Mouse (Mus musculus) liver, adult 2 months (tissue): ENCODE measurements at regions not wholly inside any gene's neighbourhood (a gene's known extent, or its start where the extent isn't known, plus 50 kb on each side); places are given as distances from the start of the nearest gene placed in this dataset.

Source experiments
- DNase-seq: peaks from one replicate; pipeline ENCODE4 v3.0.0-alpha.2; 2011; ENCODE audit warnings: low read depth, low spot score; ENCODE audit errors: extremely low read depth
- H3K27ac ChIP-seq: fragments of 200-500 bp; replicated peaks from 2 replicates; pipeline ENCODE4 v1.5.1; 2012; ENCODE audit warnings: low read depth, mild to moderate bottlenecking, control low read depth, inconsistent platforms, low read length; ENCODE audit not compliant: insufficient read depth
- H3K27me3 ChIP-seq: fragments of 200-500 bp; 2 replicates; pipeline ENCODE4 v1.6.1; 2012; ENCODE audit warnings: mild to moderate bottlenecking, moderate library complexity, low read length, inconsistent platforms; ENCODE audit not compliant: control insufficient read depth, insufficient read depth
- H3K36me3 ChIP-seq: fragments of 200-500 bp; 2 replicates; pipeline ENCODE4 v1.6.1; 2012; ENCODE audit warnings: low read length, inconsistent platforms; ENCODE audit not compliant: control insufficient read depth, insufficient read depth
- H3K4me1 ChIP-seq: fragments of 200-500 bp; 2 replicates; pipeline ENCODE4 v1.6.1; 2011; ENCODE audit warnings: low read length; ENCODE audit not compliant: control insufficient read depth, insufficient read depth
- H3K4me3 ChIP-seq: fragments of 200-500 bp; 2 replicates; pipeline ENCODE4 v1.5.1; 2011; ENCODE audit warnings: low read depth, mild to moderate bottlenecking, control low read depth, low read length, moderate library complexity; ENCODE audit not compliant: insufficient read depth
- H3K79me2 ChIP-seq: fragments of 200-500 bp; 2 replicates; pipeline ENCODE4 v1.6.1; 2012; ENCODE audit warnings: inconsistent platforms, mild to moderate bottlenecking, low read length, moderate library complexity; ENCODE audit not compliant: control insufficient read depth, insufficient read depth
- H3K9ac ChIP-seq: fragments of 200-500 bp; 2 replicates; pipeline ENCODE4 v1.6.1; 2012; ENCODE audit warnings: low read depth, mild to moderate bottlenecking, control low read depth, inconsistent platforms, low read length
- CTCF ChIP-seq: fragments of 200-500 bp; IDR thresholded peaks from 2 replicates; pipeline ENCODE4 v1.5.1; 2011; ENCODE audit warnings: low read depth, low read length, control low read depth
- POLR2A ChIP-seq: fragments of 200-500 bp; IDR thresholded peaks from 2 replicates; pipeline ENCODE4 v1.6.1; 2011; ENCODE audit warnings: low read length, control low read depth; ENCODE audit not compliant: insufficient read depth; ENCODE audit errors: extremely low read depth
- WGBS: fragments of 180-500 bp; shearing (Covaris S2); methylation state at CpG from one replicate; pipeline ENCODE4 v1.1.7; 2018; 5-methylcytosine and 5-hydroxymethylcytosine counted together

DNA sequence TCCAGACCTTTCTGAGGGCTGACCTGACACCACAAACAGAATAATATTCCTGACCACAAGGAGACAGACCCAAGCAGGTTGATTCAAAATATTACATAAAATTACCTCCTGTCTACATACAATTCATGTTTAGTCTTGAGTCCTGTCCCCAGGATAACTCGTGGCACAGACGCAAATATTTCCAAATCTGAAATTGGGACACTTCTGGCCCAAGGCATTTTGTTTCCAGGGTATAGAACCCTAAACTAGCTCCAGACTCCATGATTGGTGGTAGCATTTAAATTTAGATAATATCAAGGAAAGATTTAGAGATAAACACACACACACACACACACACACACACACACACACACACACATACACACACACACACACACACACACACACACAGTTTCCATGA, 498.7 kb downstream of the Med13l start:
- H3K4me1 ChIP-seq, result peaks cover 2% of the 10 kb centered on the region; the same call in 1 of the 2 replicates
- DNase-seq, result no peak
- TF ChIP-seq CTCF (no peak), POLR2A (no peak)
- H3K36me3 ChIP-seq, result no peaks in the 10 kb centered on the region
- no peak overlapping the region for H3K4me3 ChIP-seq
- WGBS, result 88% methylated on average over 2 of the region's 2 CpGs
- 0 out of 2 replicates have a peak, but pooled peaks cover 2% of the 10 kb centered on the region for H3K27me3 ChIP-seq
- no peaks in the 10 kb centered on the region for H3K79me2 ChIP-seq
- H3K9ac ChIP-seq, result no peak overlapping the region
- H3K27ac ChIP-seq, result peak overlapping the region; percentile 36

GRCm38 (mm10) chr5:119060886-119061285, 500.4 kb downstream of the Med13l start:
- 86% methylated on average over 4 of the region's 4 CpGs for WGBS
- no peaks in the 10 kb centered on the region for H3K36me3 ChIP-seq
- TF ChIP-seq CTCF, result no peak
- no peak for TF ChIP-seq POLR2A
- no peak for DNase-seq
- H3K4me1 ChIP-seq, result peaks cover 2% of the 10 kb centered on the region; the same call in 1 of the 2 replicates
- H3K79me2 ChIP-seq, result no peaks in the 10 kb centered on the region
- no peak overlapping the region for H3K4me3 ChIP-seq
- H3K27ac ChIP-seq, result no peak overlapping the region
- H3K27me3 ChIP-seq, result no peaks in the 10 kb centered on the region
- H3K9ac ChIP-seq, result no peak overlapping the region

- H3K27me3 ChIP-seq, result no peaks in the 10 kb centered on the region
- 93% methylated on average over 11 of the region's 11 CpGs for WGBS
Measured at GRCm38 (mm10) chr5:119062478-119062877, 502.0 kb downstream of the Med13l start.

GRCm38 (mm10) chr5:119066666-119067065, 506.2 kb downstream of the Med13l start:
- Histone ChIP-seq H3K4me3 (no peak overlapping the region), H3K9ac (no peak overlapping the region), H3K4me1 (no peaks in the 10 kb centered on the region), H3K27ac (no peak overlapping the region), H3K36me3 (no peaks in the 10 kb centered on the region), H3K27me3 (no peaks in the 10 kb centered on the region), H3K79me2 (no peaks in the 10 kb centered on the region)
- TF ChIP-seq CTCF (no peak), POLR2A (no peak)
- 56% methylated on average over 6 of the region's 6 CpGs for WGBS
- no peak for DNase-seq

More at GRCm38 (mm10) chr5:119062478-119062877, 502.0 kb downstream of the Med13l start:
- Histone ChIP-seq H3K27ac (no peak overlapping the region), H3K9ac (no peak overlapping the region), H3K4me1 (peaks cover 2% of the 10 kb centered on the region; the same call in 1 of the 2 replicates), H3K4me3 (no peak overlapping the region), H3K36me3 (no peaks in the 10 kb centered on the region), H3K79me2 (no peaks in the 10 kb centered on the region)
- DNase-seq, result no peak
- TF ChIP-seq CTCF (no peak), POLR2A (no peak)

GRCm38 (mm10) chr5:119069765-119070333, 509.4 kb downstream of the Med13l start:
- no peak for TF ChIP-seq POLR2A

GRCm38 (mm10) chr5:119072712-119073111, 512.2 kb downstream of the Med13l start:
- Histone ChIP-seq H3K79me2 (no peaks in the 10 kb centered on the region), H3K36me3 (no peaks in the 10 kb centered on the region), H3K27me3 (no peaks in the 10 kb centered on the region), H3K27ac (no peak overlapping the region), H3K9ac (no peak overlapping the region), H3K4me3 (no peak overlapping the region), H3K4me1 (no peaks in the 10 kb centered on the region)
- DNase-seq, result no peak
- TF ChIP-seq POLR2A, result no peak
- no peak for TF ChIP-seq CTCF
- 93% methylated on average over 14 of the region's 14 CpGs for WGBS

More at GRCm38 (mm10) chr5:119069765-119070333, 509.4 kb downstream of the Med13l start:
- H3K36me3 ChIP-seq, result no peaks in the 10 kb centered on the region
- H3K4me1 ChIP-seq, result no peaks in the 10 kb centered on the region
- H3K4me3 ChIP-seq, result no peak overlapping the region
- H3K27me3 ChIP-seq, result no peaks in the 10 kb centered on the region
- no peaks in the 10 kb centered on the region for H3K79me2 ChIP-seq
- WGBS, result 41% methylated on average over 10 of the region's 10 CpGs
- DNase-seq, result no peak
- H3K27ac ChIP-seq, result no peak overlapping the region
- H3K9ac ChIP-seq, result no peak overlapping the region
